Mouse (Mus musculus) E14TG2a.4 (cell line): ENCODE measurements around the gene Zfp119a.

ENCODE experiments used
- CTCF ChIP-seq: conservative IDR thresholded peaks from 2 replicates; pipeline ENCODE4 v1.5.1; 2014; ENCODE audit warnings: low read length
- POU5F1 ChIP-seq: IDR thresholded peaks from 2 replicates; pipeline ENCODE4 v1.6.1; 2014; ENCODE audit warnings: low read length, borderline replicate concordance

DNA sequence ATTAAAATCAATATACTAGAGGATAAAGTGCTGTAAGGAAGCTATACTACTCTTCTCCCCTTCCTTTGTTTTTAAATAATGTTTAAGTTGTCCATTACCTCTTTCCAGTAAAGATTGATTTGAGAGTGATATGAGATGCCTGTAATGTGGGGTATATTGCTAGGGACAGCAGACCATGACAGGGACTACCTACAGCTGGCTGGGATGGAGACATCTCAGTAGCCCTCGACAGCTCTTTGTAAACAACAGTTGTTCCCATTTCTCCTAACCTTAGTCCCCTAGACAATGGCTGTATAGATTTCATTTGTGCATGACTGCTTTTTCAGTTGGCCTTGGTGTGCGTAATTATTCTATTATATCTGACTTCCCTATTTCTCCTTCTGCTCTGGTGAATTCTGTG, 24.4 kb upstream of the Zfp119a start:
- TF ChIP-seq CTCF (no peak), POU5F1 (no peak)
